ENCODE assay signal across 17 mouse cellular contexts in genomic region chr17:64398114-64398692, GRCm38 (mm10).
A peak's percentile ranks its signal among the peaks of the same experiment; 100 is the strongest.
DNase-seq lines count a peak whose midpoint lies in the region; ATAC-seq and TF ChIP-seq lines count a peak whose summit lies in the region.
"Had no signal": no experiment of that assay in that cellular context is flagged by ENCODE, and none has a peak within 500 bp of the region (broad histone marks: within the 10 kb centered on the region; RNA-seq: fewer than 3 reads in every experiment).

No protein-coding gene starts in this region.

- no peak overlapping the region for H3K27ac ChIP-seq in intestine, embryonic 14.5 days (ENCODE audit: low read depth)
- H3K27ac ChIP-seq in intestine, embryonic 16.5 days (ENCODE audit: low read length): no peak overlapping the region
- no peak overlapping the region for H3K27ac ChIP-seq in hindbrain, embryonic 13.5 days
- H3K27ac ChIP-seq: heart, embryonic 15.5 days; hindbrain, postnatal 0 days; liver, embryonic 15.5 days; midbrain, embryonic 13.5 days had no signal

- H3K4me1 ChIP-seq in intestine, embryonic 14.5 days (replicated peaks; ENCODE audit: control insufficient read depth, insufficient read depth, low read length): peaks cover 11% of the 10 kb centered on the region; the same call in 1 of the 2 replicates
- H3K4me1 ChIP-seq in intestine, embryonic 16.5 days (ENCODE audit: control insufficient read depth, insufficient read depth, low read length): no peaks in the 10 kb centered on the region
- no peaks in the 10 kb centered on the region for H3K4me1 ChIP-seq in hindbrain, embryonic 13.5 days (replicated peaks)
- H3K4me1 ChIP-seq: heart, embryonic 15.5 days; liver, embryonic 15.5 days; midbrain, embryonic 13.5 days had no signal

- H3K4me2 ChIP-seq in intestine, embryonic 14.5 days (ENCODE audit: low read length): peak overlapping the region; percentile 47
- no peak overlapping the region for H3K4me2 ChIP-seq in intestine, embryonic 16.5 days (ENCODE audit: low read depth, low read length)
- H3K4me2 ChIP-seq in myocyte (ENCODE audit: low read depth): peak overlapping the region; percentile 37
- H3K4me2 ChIP-seq in hindbrain, embryonic 13.5 days: no peak overlapping the region
- H3K4me2 ChIP-seq: midbrain, embryonic 13.5 days had no signal

- H3K36me3 ChIP-seq in intestine, embryonic 14.5 days (ENCODE audit: control insufficient read depth, insufficient read depth, low read length): no peaks in the 10 kb centered on the region
- H3K36me3 ChIP-seq in intestine, embryonic 16.5 days (ENCODE audit: control insufficient read depth, insufficient read depth, low read length): no peaks in the 10 kb centered on the region
- no peaks in the 10 kb centered on the region for H3K36me3 ChIP-seq in myocyte (ENCODE audit: control insufficient read depth, insufficient read depth)
- no peaks in the 10 kb centered on the region for H3K36me3 ChIP-seq in hindbrain, embryonic 13.5 days
- H3K36me3 ChIP-seq: G1E; heart, embryonic 15.5 days; liver, embryonic 15.5 days; midbrain, embryonic 13.5 days had no signal

- 42% methylated on average over 9 of the region's 9 CpGs for WGBS in intestine, embryonic 14.5 days
- 54% methylated on average over 9 of the region's 9 CpGs for WGBS in intestine, embryonic 16.5 days
- 78% methylated on average over 9 of the region's 9 CpGs for WGBS in hindbrain, embryonic 13.5 days

- no peaks in the 10 kb centered on the region for H3K79me2 ChIP-seq in myocyte (ENCODE audit: control insufficient read depth, insufficient read depth)

- H3K9me3 ChIP-seq in intestine, embryonic 14.5 days (ENCODE audit: control insufficient read depth, low read length): 0 out of 2 replicates have a peak, but pooled peaks cover under 1% of the 10 kb centered on the region
- no peaks in the 10 kb centered on the region for H3K9me3 ChIP-seq in intestine, embryonic 16.5 days (ENCODE audit: control insufficient read depth, low read length)
- no peaks in the 10 kb centered on the region for H3K9me3 ChIP-seq in hindbrain, embryonic 13.5 days
- H3K9me3 ChIP-seq: G1E; heart, embryonic 15.5 days; liver, embryonic 15.5 days had no signal

- ATAC-seq in intestine, embryonic 14.5 days (replicated peaks; ENCODE audit: low FRiP score, low TSS enrichment, low read depth): no peak
- ATAC-seq in intestine, embryonic 16.5 days: no peak
- ATAC-seq in hindbrain, embryonic 13.5 days (ENCODE audit: low FRiP score): no peak
- ATAC-seq: forebrain, postnatal 0 days; hindbrain, postnatal 0 days; midbrain, embryonic 13.5 days had no signal

- H3K9ac ChIP-seq in intestine, embryonic 14.5 days (ENCODE audit: low read length): no peak overlapping the region
- no peak overlapping the region for H3K9ac ChIP-seq in intestine, embryonic 16.5 days (ENCODE audit: low read depth, low read length)
- H3K9ac ChIP-seq in hindbrain, embryonic 13.5 days: no peak overlapping the region
- H3K9ac ChIP-seq: forebrain, postnatal 0 days; heart, embryonic 15.5 days; liver, embryonic 15.5 days; midbrain, embryonic 13.5 days had no signal

- DNase-seq in intestine, embryonic 14.5 days (ENCODE audit: low spot score): no peak
- DNase-seq in Muller cell, postnatal 12 days (ENCODE audit: inconsistent ontology term): peak; percentile 11
- peak; percentile 28 for DNase-seq in hindlimb bud, embryonic 11.5 days (ENCODE audit: extremely low spot score, low read depth, low spot score)
- no peak for DNase-seq in urinary bladder, postnatal 10 days (ENCODE audit: low spot score)
- no peak for DNase-seq in c-Kit-positive CD71-positive TER-119-positive erythroid progenitor cells, embryonic 14.5 days (ENCODE audit: low spot score)
- DNase-seq: B cell, adult 2 months; forebrain, postnatal 0 days; gastrocnemius, postnatal 36 days; spleen, adult 18-20 months had no signal

- TF ChIP-seq POLR2A in myocyte (IDR thresholded peaks at IDR 0.05; ENCODE audit: insufficient read length, low read depth): no peak

- no peak overlapping the region for H3ac ChIP-seq in myocyte (ENCODE audit: control insufficient read depth, insufficient read length)

- 0 out of 2 replicates have a peak overlapping the region, but pooled peaks have one; percentile 1 for H3K4me3 ChIP-seq in intestine, embryonic 14.5 days (ENCODE audit: low read depth, low read length)
- H3K4me3 ChIP-seq in intestine, embryonic 16.5 days (ENCODE audit: low read length): no peak overlapping the region
- H3K4me3 ChIP-seq in myocyte: no peak overlapping the region
- H3K4me3 ChIP-seq in hindbrain, embryonic 13.5 days: no peak overlapping the region
- H3K4me3 ChIP-seq: heart, embryonic 15.5 days; liver, embryonic 15.5 days; midbrain, embryonic 13.5 days had no signal

- H3K27me3 ChIP-seq in intestine, embryonic 14.5 days (replicated peaks; ENCODE audit: control insufficient read depth, insufficient read depth, low read length): no peaks in the 10 kb centered on the region
- no peaks in the 10 kb centered on the region for H3K27me3 ChIP-seq in intestine, embryonic 16.5 days (replicated peaks; ENCODE audit: control insufficient read depth, insufficient read depth, low read length)
- no peaks in the 10 kb centered on the region for H3K27me3 ChIP-seq in myocyte (ENCODE audit: control insufficient read depth, insufficient read depth, insufficient read length)
- H3K27me3 ChIP-seq in hindbrain, embryonic 13.5 days: no peaks in the 10 kb centered on the region
- H3K27me3 ChIP-seq: heart, embryonic 15.5 days; midbrain, embryonic 13.5 days had no signal

TF ChIP-seq in myocyte, 11 proteins besides CTCF, POLR2A, EP300 and RAD21:
- TF ChIP-seq CEBPB (IDR thresholded peaks at IDR 0.05; ENCODE audit: insufficient read depth, poor library complexity, severe bottlenecking): no peak
- TF ChIP-seq TCF12 (IDR thresholded peaks at IDR 0.05; ENCODE audit: insufficient read depth, poor library complexity, severe bottlenecking): no peak
- TF ChIP-seq E2F4 (IDR thresholded peaks at IDR 0.05; ENCODE audit: insufficient read depth): no peak
- no peak for TF ChIP-seq USF1 (IDR thresholded peaks at IDR 0.05; ENCODE audit: low read depth)
- no peak for TF ChIP-seq POLR2AphosphoS2 (IDR thresholded peaks at IDR 0.05; ENCODE audit: insufficient read length, low read depth)
- no peak for TF ChIP-seq SRF (IDR thresholded peaks at IDR 0.05; ENCODE audit: control insufficient read depth, insufficient read length, low read depth)
- TF ChIP-seq MYOD1 (IDR thresholded peaks at IDR 0.05; ENCODE audit: control insufficient read depth in 1 of 3, insufficient read length in 2 of 3, low read depth in 2 of 3): no peak
- TF ChIP-seq MAX (IDR thresholded peaks at IDR 0.05; ENCODE audit: low read depth): no peak
- no peak for TF ChIP-seq MYOG (IDR thresholded peaks at IDR 0.05; ENCODE audit: control insufficient read depth in 1 of 3, insufficient read depth in 1 of 3, insufficient read length in 2 of 3, low read depth in 2 of 3)

Comparison
In these comparisons a context has a peak if more than half of its experiments do, and no peak if none do; other contexts are left out.
1. H3K4me2 ChIP-seq: peak in intestine, embryonic 14.5 days (single experiment) and myocyte (single experiment); none in intestine, embryonic 16.5 days (single experiment) and hindbrain, embryonic 13.5 days (single experiment).
2. DNase-seq: peak in Muller cell, postnatal 12 days (single experiment) and hindlimb bud, embryonic 11.5 days (single experiment); none in intestine, embryonic 14.5 days (single experiment), urinary bladder, postnatal 10 days (single experiment) and c-Kit-positive CD71-positive TER-119-positive erythroid progenitor cells, embryonic 14.5 days (single experiment).